Mouse (Mus musculus) cerebellum, postnatal 14 days (tissue): ENCODE data around the gene Slc12a9.
A peak's percentile ranks its signal among the peaks of the same experiment; 100 is the strongest.

Experiments
- DNase-seq, 2 experiments: peaks; one replicate each; pipeline ENCODE4 v3.0.0; 2021; ENCODE audit warnings: mixed read lengths in 2 of 2

Slc12a9 gene

GRCm38 (mm10) chr5:137346388-137346787 lies 13.0 kb upstream of the Slc12a9 start:
- DNase-seq, result no peak

GRCm38 (mm10) chr5:137345821-137346220 lies 12.4 kb upstream of the Slc12a9 start:
- no peak for DNase-seq

GRCm38 (mm10) chr5:137343869-137344268 lies 10.5 kb upstream of the Slc12a9 start:
- DNase-seq, result no peak

- DNase-seq, result no peak
These were observed 10.0 kb upstream of the Slc12a9 start for GRCm38 (mm10) chr5:137343412-137343811.

GRCm38 (mm10) chr5:137342407-137343012 lies 9.1 kb upstream of the Slc12a9 start:
- DNase-seq, result no peak

GRCm38 (mm10) chr5:137340222-137340621 lies 6.8 kb upstream of the Slc12a9 start:
- no peak for DNase-seq

GRCm38 (mm10) chr5:137339290-137339979 lies 6.0 kb upstream of the Slc12a9 start:
- DNase-seq, result peak; percentile 51 to 64

GRCm38 (mm10) chr5:137338663-137339289 lies 5.4 kb upstream of the Slc12a9 start:
- DNase-seq, result peak; percentile 70 to 73

GRCm38 (mm10) chr5:137338256-137338655 lies 4.9 kb upstream of the Slc12a9 start:
- DNase-seq, result peak; percentile 92 to 95

GRCm38 (mm10) chr5:137337190-137337589 lies 3.8 kb upstream of the Slc12a9 start:
- DNase-seq, result no peak

GRCm38 (mm10) chr5:137335066-137335465 lies 1.7 kb upstream of the Slc12a9 start:
- DNase-seq, result no peak

GRCm38 (mm10) chr5:137334317-137334716 lies 920 bp upstream of the Slc12a9 start:
- no peak for DNase-seq

- DNase-seq, result no peak
These were observed 413 bp downstream of the Slc12a9 start for GRCm38 (mm10) chr5:137332857-137333511.

GRCm38 (mm10) chr5:137330910-137331309 lies 2.5 kb downstream of the Slc12a9 start:
- DNase-seq, result no peak

GRCm38 (mm10) chr5:137320996-137321395 lies 12.4 kb downstream of the Slc12a9 start:
- no peak for DNase-seq

GRCm38 (mm10) chr5:137318570-137318969 lies 14.8 kb downstream of the Slc12a9 start:
- DNase-seq, result no peak

- DNase-seq, result no peak
These were observed 16.0 kb downstream of the Slc12a9 start for GRCm38 (mm10) chr5:137317361-137317760.

- DNase-seq, result peak; percentile 42 to 68
These were observed 18.1 kb downstream of the Slc12a9 start for GRCm38 (mm10) chr5:137315084-137315903.

- DNase-seq, result peak in 1 of 2 experiments; percentile 65
These were observed 19.0 kb downstream of the Slc12a9 start, which contains the start of gene Trip6 for GRCm38 (mm10) chr5:137314193-137315083. Trip6 (minus strand) TSS chr5:137314404.

- no peak for DNase-seq
These were observed 19.8 kb downstream of the Slc12a9 start for GRCm38 (mm10) chr5:137313466-137314192.

- no peak for DNase-seq
These were observed 25.0 kb downstream of the Slc12a9 start for GRCm38 (mm10) chr5:137308356-137308755.
